Mouse (Mus musculus) forebrain, postnatal 0 days (tissue): ENCODE measurements at regions not wholly inside any gene's neighbourhood (a gene's known extent, or its start where the extent isn't known, plus 50 kb on each side); places are given as distances from the start of the nearest gene placed in this dataset.
A peak's percentile ranks its signal among the peaks of the same experiment; 100 is the strongest.

Experiments
- ATAC-seq: fragments of 200-750 bp; cut with Nextera tagmentation; 2 replicates; pipeline ENCODE4 v1.8.0; 2017; ENCODE audit warnings: mild to moderate bottlenecking, moderate library complexity
- DNase-seq: peaks from one replicate; pipeline ENCODE4 v3.0.0-alpha.2; 2015
- H3K27ac ChIP-seq: fragments of 300-500 bp; sonication (generic); 2 replicates; pipeline ENCODE4 v1.5.1; 2014; ENCODE audit warnings: low read depth, mild to moderate bottlenecking, antibody characterized with exemption, low read length, moderate library complexity, mixed read lengths
- H3K27me3 ChIP-seq: fragments of 300-500 bp; sonication (generic); 2 replicates; pipeline ENCODE4 v1.6.1; 2014; ENCODE audit warnings: mild to moderate bottlenecking, low read length, mixed read lengths; ENCODE audit not compliant: insufficient read depth
- H3K36me3 ChIP-seq: fragments of 300-500 bp; sonication (generic); 2 replicates; pipeline ENCODE4 v1.6.1; 2014; ENCODE audit warnings: mild to moderate bottlenecking, moderate library complexity; ENCODE audit not compliant: insufficient read depth
- H3K4me1 ChIP-seq: fragments of 300-500 bp; sonication (generic); 2 replicates; pipeline ENCODE4 v1.6.1; 2014; ENCODE audit warnings: antibody characterized with exemption; ENCODE audit not compliant: insufficient read depth
- H3K4me2 ChIP-seq: fragments of 300-500 bp; sonication (generic); 2 replicates; pipeline ENCODE4 v1.6.1; 2014; ENCODE audit warnings: low read depth, mild to moderate bottlenecking, moderate library complexity
- H3K4me3 ChIP-seq: fragments of 300-500 bp; sonication (generic); 2 replicates; pipeline ENCODE4 v1.5.1; 2014; ENCODE audit warnings: low read depth, low read length, mixed read lengths
- H3K9ac ChIP-seq: fragments of 300-500 bp; sonication (generic); 2 replicates; pipeline ENCODE4 v1.6.1; 2014; ENCODE audit warnings: mild to moderate bottlenecking
- H3K9me3 ChIP-seq: fragments of 300-500 bp; sonication (generic); 2 replicates; pipeline ENCODE4 v1.6.1; 2016; ENCODE audit warnings: low read length
- CTCF ChIP-seq: sonication (generic); IDR thresholded peaks from 2 replicates; pipeline ENCODE4 v1.5.1; 2016; ENCODE audit warnings: antibody characterized with exemption, control low read depth, low read depth
- WGBS: fragments of 180-500 bp; shearing (Covaris S2); extraction: QIAGEN DNeasy Blood & Tissue Kit; methylation state at CpG from one replicate; pipeline ENCODE4 v1.1.7; 2014; 5-methylcytosine and 5-hydroxymethylcytosine counted together

DNA sequence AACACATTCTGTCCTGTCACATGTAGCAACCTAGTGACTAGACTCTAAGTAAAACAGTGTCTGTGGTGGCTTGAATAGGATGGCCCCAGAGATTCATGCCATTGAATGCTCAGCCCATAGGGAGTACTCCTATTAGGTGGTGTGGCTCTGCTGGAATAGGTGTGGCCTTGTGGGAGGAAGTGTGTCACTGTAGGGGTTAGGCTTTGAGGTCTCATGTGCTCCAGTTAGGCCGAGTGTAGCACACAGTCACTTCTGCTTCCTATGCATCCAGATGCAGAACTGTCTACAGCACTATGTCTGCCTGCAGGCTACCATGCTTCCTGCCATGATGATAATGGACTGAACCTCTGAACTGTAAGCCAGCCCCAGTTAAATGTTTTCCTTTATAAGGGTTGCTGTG, 144.5 kb upstream of the Fbxo11 start:
- H3K4me3 ChIP-seq = no peak overlapping the region
- DNase-seq = no peak
- no peaks in the 10 kb centered on the region for H3K27me3 ChIP-seq
- no peaks in the 10 kb centered on the region for H3K4me1 ChIP-seq
- no peak for ATAC-seq
- 88% methylated on average over 1 of the region's 1 CpGs for WGBS
- no peak overlapping the region for H3K9ac ChIP-seq
- no peak overlapping the region for H3K27ac ChIP-seq
- no peak for TF ChIP-seq CTCF
- no peaks in the 10 kb centered on the region for H3K9me3 ChIP-seq
- no peaks in the 10 kb centered on the region for H3K36me3 ChIP-seq
- H3K4me2 ChIP-seq = no peak overlapping the region

DNA sequence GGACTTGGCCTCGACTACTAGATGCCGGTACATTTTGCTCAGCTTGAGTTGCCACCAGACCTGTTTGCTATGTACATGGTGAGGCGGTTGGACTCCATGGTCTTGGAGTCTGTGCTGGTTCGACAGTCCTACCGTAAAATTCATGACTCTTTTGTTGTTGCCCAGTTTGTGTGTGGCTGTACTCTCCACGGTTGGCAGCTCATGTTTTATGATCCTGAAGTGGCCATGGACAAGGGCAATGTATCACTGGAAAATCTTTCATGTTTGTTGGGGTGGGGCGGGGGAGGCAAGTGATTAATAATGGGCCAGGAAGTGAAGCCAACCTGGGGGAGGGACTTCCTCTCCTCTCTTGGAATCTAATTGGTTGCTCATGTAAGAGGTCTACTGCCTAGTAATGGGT, 147.0 kb upstream of the Fbxo11 start:
- no peak overlapping the region for H3K4me3 ChIP-seq
- DNase-seq (no peak), ATAC-seq (no peak)
- H3K27me3 ChIP-seq = no peaks in the 10 kb centered on the region
- no peak overlapping the region for H3K27ac ChIP-seq
- H3K4me2 ChIP-seq = no peak overlapping the region
- no peaks in the 10 kb centered on the region for H3K4me1 ChIP-seq
- no peak for TF ChIP-seq CTCF
- H3K36me3 ChIP-seq = no peaks in the 10 kb centered on the region
- 89% methylated on average over 7 of the region's 7 CpGs for WGBS
- no peaks in the 10 kb centered on the region for H3K9me3 ChIP-seq
- no peak overlapping the region for H3K9ac ChIP-seq

DNA sequence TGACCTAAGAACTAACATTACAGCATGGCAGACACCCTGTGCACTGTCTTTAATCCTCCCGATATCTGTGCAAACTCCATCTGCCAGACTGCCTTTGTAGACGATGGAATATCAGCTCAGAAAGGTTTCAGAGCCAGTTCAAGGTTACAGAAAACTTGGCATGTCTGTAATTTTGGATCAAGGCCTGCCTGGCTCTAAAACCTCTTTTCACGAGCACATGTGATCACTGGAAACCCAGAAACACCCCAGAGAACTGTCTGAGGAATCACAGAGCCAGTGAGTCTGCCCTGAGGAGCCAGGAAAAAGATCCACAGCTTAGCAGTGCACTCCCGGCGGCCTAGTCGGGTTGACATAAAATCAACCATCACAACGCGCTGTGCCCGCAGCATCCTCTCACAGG, 149.7 kb upstream of the Fbxo11 start:
- Histone ChIP-seq H3K4me2 (no peak overlapping the region), H3K27ac (no peak overlapping the region), H3K36me3 (no peaks in the 10 kb centered on the region), H3K9me3 (no peaks in the 10 kb centered on the region), H3K9ac (no peak overlapping the region), H3K4me1 (no peaks in the 10 kb centered on the region), H3K4me3 (no peak overlapping the region), H3K27me3 (no peaks in the 10 kb centered on the region)
- ATAC-seq (no peak), DNase-seq (no peak)
- 82% methylated on average over 9 of the region's 9 CpGs for WGBS
- no peak for TF ChIP-seq CTCF

DNA sequence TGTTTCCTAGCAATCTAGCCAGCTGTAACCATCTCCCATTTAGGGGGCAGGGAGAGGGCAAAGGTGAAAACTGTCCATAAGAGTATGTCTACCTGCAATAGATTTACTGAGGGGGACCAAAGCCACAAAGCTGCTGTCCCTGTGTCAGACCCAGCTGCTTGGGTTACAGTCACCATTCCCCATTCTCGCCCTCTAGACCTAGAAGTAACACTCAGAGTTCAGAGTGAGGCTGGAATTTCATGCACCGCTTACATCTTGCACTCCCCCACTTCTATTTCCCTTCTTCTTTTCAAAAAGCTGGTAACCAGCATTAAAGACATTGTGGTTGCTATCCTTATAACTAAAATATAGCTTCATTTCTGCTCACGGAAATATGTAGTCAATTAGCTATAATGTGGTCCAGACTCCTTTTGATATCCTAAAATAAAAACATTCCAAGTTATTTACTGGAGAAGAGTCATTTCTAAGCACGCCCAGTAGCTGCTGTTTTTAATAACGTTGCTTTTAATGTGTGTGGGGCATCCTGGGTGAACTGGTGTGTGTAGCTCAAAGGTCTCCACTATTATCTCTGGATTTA, 157.4 kb upstream of the Fbxo11 start:
- WGBS = 84% methylated on average over 5 of the region's 5 CpGs
- ATAC-seq = no peak
- Histone ChIP-seq H3K4me2 (no peak overlapping the region), H3K9ac (no peak overlapping the region), H3K4me3 (no peak overlapping the region), H3K9me3 (no peaks in the 10 kb centered on the region), H3K4me1 (no peaks in the 10 kb centered on the region), H3K36me3 (no peaks in the 10 kb centered on the region), H3K27ac (no peak overlapping the region), H3K27me3 (no peaks in the 10 kb centered on the region)
- TF ChIP-seq CTCF = no peak
- DNase-seq = no peak

- Histone ChIP-seq H3K27ac (no peak overlapping the region), H3K4me1 (no peaks in the 10 kb centered on the region), H3K36me3 (no peaks in the 10 kb centered on the region), H3K9ac (no peak overlapping the region), H3K4me2 (no peak overlapping the region), H3K9me3 (no peaks in the 10 kb centered on the region), H3K4me3 (no peak overlapping the region), H3K27me3 (no peaks in the 10 kb centered on the region)
- no peak for TF ChIP-seq CTCF
- DNase-seq (no peak), ATAC-seq (no peak)
- 82% methylated on average over 8 of the region's 8 CpGs for WGBS
These were observed 175.4 kb upstream of the Fbxo11 start for GRCm38 (mm10) chr17:88240476-88240875.

- Histone ChIP-seq H3K4me3 (no peak overlapping the region), H3K27ac (no peak overlapping the region), H3K36me3 (no peaks in the 10 kb centered on the region), H3K9ac (no peak overlapping the region), H3K27me3 (no peaks in the 10 kb centered on the region), H3K9me3 (no peaks in the 10 kb centered on the region), H3K4me1 (no peaks in the 10 kb centered on the region), H3K4me2 (no peak overlapping the region)
- no peak for TF ChIP-seq CTCF
- no peak for DNase-seq
- ATAC-seq = no peak
- WGBS = 74% methylated on average over 5 of the region's 5 CpGs
These were observed 183.5 kb upstream of the Fbxo11 start for GRCm38 (mm10) chr17:88248625-88249024.

DNA sequence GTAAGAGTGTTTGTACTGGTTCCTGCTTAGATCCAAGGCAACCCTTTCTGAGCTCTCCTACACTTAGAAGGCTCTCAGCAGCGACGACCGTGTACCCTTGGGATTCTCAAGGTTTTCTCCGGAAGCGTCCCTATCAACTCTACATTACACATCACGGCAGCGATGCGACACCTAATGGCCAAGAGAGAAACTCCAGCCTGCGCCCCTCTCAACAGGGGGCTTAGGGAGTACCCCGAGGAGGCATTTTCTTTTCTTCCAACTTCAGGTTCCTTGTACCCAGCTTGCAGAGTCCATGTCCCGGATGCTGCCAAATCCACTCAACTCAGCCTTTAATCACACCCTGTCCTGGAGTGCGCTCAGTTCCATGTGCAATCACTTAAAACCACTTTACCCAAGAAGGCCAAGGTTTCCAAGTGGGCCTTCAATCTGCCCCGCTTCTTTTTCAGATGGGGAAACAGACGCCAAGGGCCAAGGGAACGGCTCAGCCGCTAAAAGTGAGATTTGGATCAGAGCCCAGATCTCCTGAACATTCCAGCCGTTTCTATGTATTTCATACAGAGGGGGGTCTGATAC, 186.9 kb upstream of the Fbxo11 start:
- H3K4me1 ChIP-seq = no peaks in the 10 kb centered on the region; the same call in 1 of the 2 replicates
- H3K9ac ChIP-seq = no peak overlapping the region
- no peaks in the 10 kb centered on the region for H3K36me3 ChIP-seq
- no peaks in the 10 kb centered on the region for H3K27me3 ChIP-seq
- ATAC-seq (peak; percentile 68), DNase-seq (peak; percentile 89)
- H3K9me3 ChIP-seq = no peaks in the 10 kb centered on the region
- H3K4me2 ChIP-seq = peak overlapping the region; percentile 40
- 11% methylated on average over 17 of the region's 17 CpGs for WGBS
- no peak overlapping the region for H3K27ac ChIP-seq
- no peak overlapping the region for H3K4me3 ChIP-seq
- peak; percentile 92 for TF ChIP-seq CTCF
